Mouse (Mus musculus): Measurements from ENCODE around the gene Otud3. TPM values are rescaled to one million over a fixed set of nuclear protein-coding genes. Genes with fewer than 3 reads are reported as not detected.

Gene Otud3
- total RNA-seq, 2 experiments from 2014 or later: 10.1 to 10.8 TPM

DNA sequence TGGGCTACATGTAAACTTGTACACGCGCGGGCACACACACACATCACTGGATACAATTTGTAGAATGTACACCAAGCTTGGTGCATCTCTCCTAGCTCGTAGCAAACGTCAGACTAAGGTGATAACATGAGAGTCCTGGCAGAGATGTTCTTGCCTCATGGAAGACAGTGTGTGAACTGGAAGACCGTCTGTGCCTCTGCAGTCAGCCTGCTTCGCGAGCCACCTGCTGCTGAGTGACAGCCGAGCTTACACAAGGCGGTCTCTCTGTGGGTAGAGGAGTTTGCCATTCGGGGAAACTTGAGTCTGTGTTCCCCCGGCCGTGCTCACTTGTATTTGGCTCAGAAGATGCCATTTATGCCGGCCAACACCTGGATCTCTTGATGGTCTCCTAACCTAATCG is 55.3 kb downstream of the Otud3 start:
- DNase-seq (ENCODE audit: low spot score): no peak
- intact Hi-C loops (cut with DNase I): no loop called here

- intact Hi-C loops (cut with DNase I): no loop called here
- DNase-seq (ENCODE audit: low spot score): no peak
Observed at GRCm38 (mm10) chr4:138857576-138857975, 56.2 kb downstream of the Otud3 start.

- no peak for DNase-seq (ENCODE audit: low spot score)
- intact Hi-C loops (cut with DNase I): no loop called here
Observed at GRCm38 (mm10) chr4:138856491-138856890, 57.3 kb downstream of the Otud3 start.

DNA sequence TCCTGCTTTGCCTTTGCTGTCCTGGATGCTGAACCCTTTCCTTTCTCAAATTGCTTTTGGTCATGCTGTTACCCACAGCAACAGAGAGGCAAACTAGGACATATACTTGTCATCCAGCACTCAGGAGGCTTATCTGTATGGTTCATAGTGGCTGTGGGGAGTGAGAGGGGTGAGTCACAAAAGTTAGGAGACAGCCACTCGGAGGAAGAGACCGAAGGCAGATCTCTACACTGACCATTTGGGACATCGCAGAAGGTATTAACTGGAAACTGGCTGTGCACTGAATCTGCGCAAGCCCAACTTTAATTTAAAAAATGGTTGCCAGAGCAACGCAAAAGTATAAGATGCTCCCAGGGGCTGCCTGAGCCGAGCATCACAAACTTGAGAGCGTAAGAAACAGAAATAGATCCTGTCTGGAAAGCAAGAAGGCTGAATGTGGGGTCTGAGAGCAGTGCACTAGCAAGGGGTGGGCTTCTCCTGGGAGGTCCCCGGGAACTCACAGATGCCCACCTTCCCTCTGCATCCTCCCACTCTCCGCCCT is 58.6 kb downstream of the Otud3 start:
- intact Hi-C loops (cut with DNase I): no loop called here
- no peak for DNase-seq (ENCODE audit: low spot score)

- intact Hi-C loops (cut with DNase I): no loop called here
- DNase-seq (ENCODE audit: low spot score): no peak
Observed at GRCm38 (mm10) chr4:138852961-138853360, 60.8 kb downstream of the Otud3 start.

DNA sequence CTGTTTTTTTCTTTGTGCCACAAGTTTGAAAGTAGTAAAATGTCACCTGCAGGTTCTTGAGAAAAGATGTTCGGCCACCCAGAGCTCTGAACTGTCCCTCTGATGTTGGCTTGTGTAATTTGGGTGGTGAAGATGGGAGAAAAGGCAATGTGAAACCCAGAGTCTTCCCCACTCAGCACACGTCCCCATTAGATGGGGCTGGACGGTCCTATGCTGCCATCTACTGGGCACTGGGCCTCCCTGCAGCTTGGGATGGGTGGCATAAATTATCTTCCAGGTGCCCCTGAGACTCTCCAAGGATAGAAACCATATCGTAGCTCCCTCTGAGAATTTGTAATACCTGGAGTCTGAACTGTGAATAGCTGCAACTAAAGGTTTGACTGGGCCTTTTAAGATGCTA is 62.3 kb downstream of the Otud3 start:
- intact Hi-C loops (cut with DNase I): loop anchor here (1.0 kb wide), 3 partner anchors 103 to 404 kb away; no protein-coding TSS in a partner anchor
- peak; percentile 25 for DNase-seq (ENCODE audit: low spot score)

Other genes starting within 250 kb of the Otud3 start
- under 1 TPM in 1 of 2 experiments, not detected in 1; 0.17 TPM for gene Pla2g2c, start 189.2 kb downstream of the Otud3 start, total RNA-seq (2021)
- 1 to 10 TPM; 1.2 to 1.8 TPM for gene Ubxn10, start 176.8 kb downstream of the Otud3 start, total RNA-seq (2021)
- under 1 TPM; 0.13 to 0.22 TPM for gene Pla2g2f, start 156.3 kb downstream of the Otud3 start, total RNA-seq (2021)
- under 1 TPM in 1 of 2 experiments, not detected in 1; 0.23 TPM for gene Pla2g2d, start 138.2 kb downstream of the Otud3 start, total RNA-seq (2021)
- 10 to 100 TPM; 27.8 to 31.5 TPM for gene Pla2g5, start 50.5 kb downstream of the Otud3 start, total RNA-seq (2021)
- not detected for gene Gm13030, start 40.0 kb downstream of the Otud3 start, total RNA-seq (2021)
- gene Pla2g2e, start 36.0 kb downstream of the Otud3 start, total RNA-seq (2021): 1 to 10 TPM in 1 of 2 experiments, under 1 TPM in 1; 0.52 to 1.1 TPM
- not detected for gene Rnf186, start 53.2 kb upstream of the Otud3 start, total RNA-seq (2021)
- gene Tmco4, start 58.9 kb upstream of the Otud3 start, total RNA-seq (2021): 10 to 100 TPM in 1 of 2 experiments, 1 to 10 TPM in 1; 7.5 to 10.1 TPM
- gene Htr6, start 161.6 kb upstream of the Otud3 start, total RNA-seq (2021): not detected
- gene Nbl1, start 179.0 kb upstream of the Otud3 start, total RNA-seq (2021): 10 to 100 TPM; 26.7 to 28.3 TPM
- 100 to 1,000 TPM; 782 to 827 TPM for gene Minos1, start 217.2 kb upstream of the Otud3 start, total RNA-seq (2021)

Measured in heart, postnatal 25 days (tissue).